Mouse (Mus musculus): Measurements from ENCODE around the gene Mcm3ap. TPM values are rescaled to one million over a fixed set of nuclear protein-coding genes. Genes with fewer than 3 reads are reported as not detected.

Gene Mcm3ap
- polyA plus RNA-seq, 1 experiment = 56.0 TPM

- TF ChIP-seq CTCF (IDR thresholded peaks at IDR 0.05; ENCODE audit: extremely low read depth, insufficient read depth, low read length) = no peak
- TF ChIP-seq POLR2A (IDR thresholded peaks at IDR 0.05; ENCODE audit: extremely low read depth, insufficient read depth, low read length) = no peak
- H3K27ac ChIP-seq (ENCODE audit: insufficient read depth, low read length) = no peak overlapping the region
- no peaks in the 10 kb centered on the region for H3K4me1 ChIP-seq (ENCODE audit: control insufficient read depth, insufficient read depth, low read length)
- H3K4me3 ChIP-seq (ENCODE audit: insufficient read depth, low read length) = no peak overlapping the region
Measured at GRCm38 (mm10) chr10:76551556-76551955, 82.8 kb downstream of the Mcm3ap start.

- H3K4me1 ChIP-seq (ENCODE audit: control insufficient read depth, insufficient read depth, low read length) = no peaks in the 10 kb centered on the region
- no peak overlapping the region for H3K4me3 ChIP-seq (ENCODE audit: insufficient read depth, low read length)
- TF ChIP-seq CTCF (IDR thresholded peaks at IDR 0.05; ENCODE audit: extremely low read depth, insufficient read depth, low read length) = no peak
- no peak overlapping the region for H3K27ac ChIP-seq (ENCODE audit: insufficient read depth, low read length)
Measured at GRCm38 (mm10) chr10:76554061-76554460, 85.3 kb downstream of the Mcm3ap start.

- TF ChIP-seq CTCF (IDR thresholded peaks at IDR 0.05; ENCODE audit: extremely low read depth, insufficient read depth, low read length) (no peak), POLR2A (IDR thresholded peaks at IDR 0.05; ENCODE audit: extremely low read depth, insufficient read depth, low read length) (no peak)
- no peak within 1 kb of the TSS for H3K27ac ChIP-seq (ENCODE audit: insufficient read depth, low read length)
- no peak within 1 kb of the TSS for H3K4me3 ChIP-seq (ENCODE audit: insufficient read depth, low read length)
- no peaks in the 10 kb centered on the region for H3K4me1 ChIP-seq (ENCODE audit: control insufficient read depth, insufficient read depth, low read length)
Measured at GRCm38 (mm10) chr10:76561972-76562371, 93.2 kb downstream of the Mcm3ap start, which contains the start of gene Spatc1l. Spatc1l (plus strand) TSS chr10:76562272.

Other genes starting within 250 kb of the Mcm3ap start
- 79.9 and 81.2 TPM in 2 replicates for gene Prmt2, start 231.1 kb upstream of the Mcm3ap start, polyA plus RNA-seq (2012; rRNA removed)
- gene S100b, start 215.1 kb upstream of the Mcm3ap start, polyA plus RNA-seq (2012; rRNA removed) = 238 and 260 TPM in 2 replicates
- gene Dip2a, start 123.6 kb upstream of the Mcm3ap start, polyA plus RNA-seq (2012; rRNA removed) = 48.7 and 49.2 TPM in 2 replicates
- gene AC141477.1, start 28.5 kb upstream of the Mcm3ap start, polyA plus RNA-seq (2012; rRNA removed) = not detected in 2 replicates
- 25.2 and 29.3 TPM in 2 replicates for gene Pcnt, start 26.1 kb upstream of the Mcm3ap start, polyA plus RNA-seq (2012; rRNA removed)
- 0.23 TPM in 1 of 2 replicates, not detected in the other for gene 2610028H24Rik, start 19.8 kb upstream of the Mcm3ap start, polyA plus RNA-seq (2012; rRNA removed)
- gene Ybey, start 187 bp downstream of the Mcm3ap start, polyA plus RNA-seq (2012; rRNA removed) = 3.6 and 3.8 TPM in 2 replicates
- 30.9 and 31.0 TPM in 2 replicates for gene Lss, start 62.7 kb downstream of the Mcm3ap start, polyA plus RNA-seq (2012; rRNA removed)
- 0.09 and 0.42 TPM in 2 replicates for gene Spatc1l, start 93.3 kb downstream of the Mcm3ap start, polyA plus RNA-seq (2012; rRNA removed)
- gene Ftcd, start 106.7 kb downstream of the Mcm3ap start, polyA plus RNA-seq (2012; rRNA removed) = 0.04 and 0.06 TPM in 2 replicates
- gene Col6a2, start 154.7 kb downstream of the Mcm3ap start, polyA plus RNA-seq (2012; rRNA removed) = 19.5 and 22.7 TPM in 2 replicates

Measured in cortical plate, adult 2 months (tissue).